Mouse (Mus musculus): Measurements from ENCODE around the gene Glb1l.

Glb1l gene

DNA sequence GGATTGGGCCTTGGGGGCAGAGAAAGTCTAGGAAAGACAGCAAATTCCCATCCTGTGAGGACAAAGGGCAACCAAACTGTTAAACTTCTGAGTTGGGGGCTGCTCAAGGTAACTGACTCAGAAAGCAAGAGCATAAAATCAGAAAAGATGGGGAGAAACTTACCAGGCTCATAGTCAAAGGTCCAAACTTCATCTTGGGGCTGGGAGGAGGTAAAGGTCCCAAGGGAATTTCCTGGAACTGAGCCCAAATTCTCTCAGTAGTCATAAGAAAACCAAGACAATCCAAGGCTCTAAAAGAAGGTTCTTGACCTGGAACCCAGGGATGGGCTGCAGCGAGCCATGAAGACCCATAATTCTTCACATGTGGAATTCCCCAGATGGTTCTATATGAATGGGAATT is 9.4 kb downstream of the Glb1l start:
- in situ Hi-C loops (cut with MboI) = no loop called here

DNA sequence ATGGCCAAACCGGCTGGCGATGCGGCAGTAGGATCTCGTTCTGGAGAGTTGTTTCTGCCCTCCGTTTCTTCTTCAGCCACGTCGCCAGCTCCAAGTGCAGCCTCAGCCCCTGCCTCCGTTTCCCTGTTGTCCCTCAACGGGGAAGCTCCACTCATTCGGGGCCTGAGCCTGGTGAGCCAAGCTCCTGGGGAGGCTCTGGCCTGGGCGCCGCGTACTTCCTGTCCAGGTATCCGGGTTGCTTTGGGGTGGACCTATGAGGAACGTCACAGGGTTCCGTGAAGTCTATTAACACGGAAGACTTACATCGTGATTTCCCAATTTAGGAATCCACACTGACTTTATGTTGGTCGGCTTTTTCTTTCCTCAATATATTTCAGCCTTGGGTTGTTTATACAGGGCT is 18.2 kb downstream of the Glb1l start:
- in situ Hi-C loops (cut with MboI) = no loop called here

DNA sequence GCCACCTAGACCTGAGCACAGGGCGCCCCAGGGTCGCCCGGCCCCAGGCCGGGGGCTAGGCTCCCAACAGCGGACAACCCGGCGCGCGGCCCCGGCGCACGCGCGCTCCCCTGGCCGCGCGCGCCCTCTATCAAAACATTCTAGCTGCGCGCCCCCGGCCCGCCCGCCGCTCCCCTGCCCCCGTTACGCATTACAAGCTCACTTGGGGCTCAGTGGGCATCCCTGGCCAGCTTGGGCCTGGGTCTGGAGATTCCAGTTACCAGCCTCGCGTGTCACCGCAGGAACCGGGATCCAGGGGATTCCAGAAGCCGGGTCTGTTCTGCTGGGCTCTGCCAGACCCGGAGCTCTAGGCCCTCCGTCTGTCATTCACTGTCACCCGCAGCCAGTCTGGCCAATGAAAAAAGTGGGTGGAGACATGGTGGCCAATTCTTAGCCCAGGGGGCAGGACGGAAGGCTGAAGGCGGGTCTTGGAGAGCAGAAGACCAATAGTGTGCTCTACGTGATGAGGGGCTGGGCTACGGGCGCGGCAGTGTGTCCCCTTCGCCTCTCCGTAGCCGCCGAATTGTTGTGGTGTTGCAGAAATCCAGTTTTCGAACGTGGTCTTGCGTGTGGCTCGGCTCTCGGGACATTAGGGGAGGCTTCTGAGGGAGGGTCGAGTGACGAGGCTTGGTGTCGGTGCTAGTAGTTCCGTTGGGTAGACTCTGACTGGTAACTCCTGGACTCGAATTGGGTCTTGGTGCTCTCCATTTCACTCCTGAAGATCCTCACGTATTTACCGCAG is 18.8 kb downstream of the Glb1l start, which contains the start of the genes Ankzf1 and Atg9a:
Ankzf1 (plus strand) TSS at position 530 of the 781 bp plus-strand sequence.
Atg9a (minus strand) TSS at position 575 of the 781 bp plus-strand sequence.
- in situ Hi-C loops (cut with MboI) = no loop called here

DNA sequence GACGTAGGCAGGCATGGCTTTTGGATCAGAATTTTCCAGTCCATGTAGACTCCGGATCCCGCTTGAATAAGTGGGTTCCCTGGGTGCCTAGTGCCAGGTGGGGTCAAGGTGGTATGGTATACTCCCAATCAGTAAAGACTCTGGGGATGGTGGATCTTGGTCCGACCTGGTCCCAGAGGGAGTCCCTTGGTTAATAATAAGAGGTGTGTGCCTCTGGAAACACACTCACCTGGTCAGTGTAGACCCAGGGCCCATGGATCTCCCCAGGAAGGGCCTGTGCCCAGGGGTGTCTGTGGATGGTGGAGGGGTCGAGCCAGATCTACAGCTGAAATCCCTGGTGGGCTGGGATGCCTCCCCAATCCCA is 19.4 kb downstream of the Glb1l start:
- in situ Hi-C loops (cut with MboI) = no loop called here

DNA sequence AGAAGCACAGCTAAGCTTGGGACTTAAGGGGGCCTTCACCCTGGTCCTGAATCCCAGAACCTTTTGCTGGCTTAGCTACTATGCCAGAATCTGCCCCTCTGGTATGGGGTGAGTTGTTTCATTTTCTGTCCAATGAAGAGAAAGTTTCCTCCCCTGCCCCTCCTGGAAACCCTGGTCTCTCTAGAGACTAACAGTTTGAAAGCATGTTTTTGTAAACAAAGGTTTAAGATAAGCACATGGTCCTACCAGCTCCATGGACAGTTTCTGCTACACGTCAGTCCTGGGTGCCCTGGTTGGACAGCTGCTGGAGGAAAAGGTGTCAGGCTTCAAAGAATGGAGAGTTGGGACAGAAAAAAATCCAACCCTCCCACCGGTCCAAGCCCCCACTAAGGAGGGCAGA is 20.0 kb downstream of the Glb1l start:
- in situ Hi-C loops (cut with MboI) = no loop called here

DNA sequence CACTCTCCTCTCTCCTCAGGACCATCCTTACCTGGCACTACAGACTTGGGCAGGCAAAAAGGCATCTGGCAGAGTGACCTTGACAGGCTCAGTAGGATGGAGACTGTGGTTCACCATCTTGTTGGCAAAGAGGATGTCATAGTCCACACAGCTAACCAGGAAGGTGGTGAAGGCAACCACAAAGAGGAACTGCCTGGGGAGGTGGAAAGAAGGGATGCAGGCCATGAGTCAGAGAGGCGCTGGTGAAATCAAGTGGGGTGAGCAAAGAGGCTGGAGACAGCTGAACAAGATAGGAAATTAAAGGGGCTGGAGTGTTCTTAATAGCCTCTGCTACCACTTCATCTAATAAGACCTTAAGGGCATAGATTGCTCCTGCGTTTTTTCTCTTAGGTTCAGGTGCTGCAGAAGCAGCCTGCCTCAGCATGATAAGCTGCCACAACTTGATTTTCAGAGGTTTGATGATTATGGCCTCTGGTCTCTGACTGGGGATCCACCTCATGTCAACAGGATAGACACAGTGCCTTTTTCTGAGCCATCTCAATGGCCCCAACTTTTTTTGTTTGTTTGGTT is 22.6 kb downstream of the Glb1l start:
- in situ Hi-C loops (cut with MboI) = no loop called here

DNA sequence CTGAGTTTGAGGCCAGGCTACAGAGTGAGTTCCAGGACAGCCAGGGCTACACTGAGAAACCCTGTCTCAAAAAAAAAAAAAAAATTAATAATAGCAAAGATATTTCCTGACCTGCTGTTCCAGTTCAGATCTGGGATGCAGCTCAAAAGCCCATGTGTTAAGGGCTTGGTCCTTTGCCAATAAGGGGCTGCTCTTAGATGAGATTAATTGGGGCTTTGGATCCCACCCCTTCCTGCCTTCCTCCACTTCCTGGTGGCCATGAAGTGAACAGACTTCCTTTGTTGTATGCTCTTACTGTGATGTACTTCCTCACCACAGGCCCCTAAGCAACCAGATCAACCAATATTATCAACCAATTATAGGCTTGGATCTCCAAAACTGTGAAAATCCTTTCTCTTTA is 23.5 kb downstream of the Glb1l start:
- in situ Hi-C loops (cut with MboI) = no loop called here

DNA sequence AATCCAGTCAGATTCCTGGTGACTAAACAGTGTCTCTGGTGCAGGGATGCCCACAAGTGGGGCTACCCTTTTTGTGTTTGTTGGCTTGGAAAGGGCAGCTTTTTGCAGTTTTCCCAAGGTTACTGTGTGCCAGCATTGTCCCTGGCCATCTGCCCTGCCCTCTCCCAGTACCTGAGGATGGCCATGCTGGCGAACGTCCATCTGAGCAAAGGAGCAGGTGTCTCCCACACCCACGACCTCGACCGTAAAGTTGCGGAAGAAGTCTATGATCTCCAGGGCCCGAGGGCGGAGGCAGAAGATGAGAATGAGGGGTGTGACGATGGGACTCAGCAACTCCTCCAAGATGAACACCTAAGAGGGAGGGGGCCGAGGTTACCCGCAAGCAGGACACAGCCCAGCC is 25.1 kb downstream of the Glb1l start:
- in situ Hi-C loops (cut with MboI) = no loop called here

DNA sequence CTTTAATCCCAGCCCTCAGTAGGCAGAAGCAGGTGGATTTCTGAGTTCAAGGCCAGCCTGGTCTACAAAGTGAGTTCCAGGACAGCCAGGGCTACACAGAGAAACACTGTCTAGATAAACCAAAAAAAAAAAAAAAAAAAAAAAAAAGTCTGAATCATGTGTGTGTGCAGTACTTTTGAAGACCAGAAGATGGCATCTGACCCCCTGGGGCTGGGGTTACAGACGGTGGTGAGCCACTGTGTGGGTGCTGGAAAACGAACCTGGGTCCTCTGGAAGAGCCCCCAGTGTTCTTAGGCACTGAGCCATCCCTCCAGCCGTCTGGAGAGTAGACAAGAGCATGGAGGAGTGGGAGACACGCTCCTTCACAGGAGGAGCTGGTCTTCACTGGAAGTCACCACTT is 28.5 kb downstream of the Glb1l start:
- in situ Hi-C loops (cut with MboI) = no loop called here

DNA sequence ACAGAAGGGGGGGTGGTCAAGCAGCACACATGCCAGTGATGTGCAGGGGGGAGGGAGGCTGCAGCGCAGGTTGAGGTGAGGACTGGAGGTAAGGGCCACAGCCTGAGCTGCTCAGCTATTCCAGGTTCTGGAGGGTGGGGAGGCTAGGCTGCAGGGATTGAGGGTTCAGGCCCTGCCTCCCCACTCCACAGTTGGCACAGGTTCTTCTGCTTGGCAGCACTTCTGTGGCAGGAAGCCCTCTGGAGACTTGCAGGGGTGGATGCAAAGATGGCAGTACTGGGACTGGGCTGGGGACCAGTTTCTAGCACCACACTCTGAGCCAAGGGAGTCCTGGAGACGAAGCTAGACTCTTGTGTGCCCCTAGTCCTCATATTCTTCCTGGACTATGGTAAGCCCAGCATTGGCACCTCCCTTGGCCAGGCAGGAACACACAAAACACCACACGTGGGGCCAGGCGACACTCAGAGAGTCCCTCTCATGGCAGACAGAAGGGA is 29.2 kb downstream of the Glb1l start:
- in situ Hi-C loops (cut with MboI) = no loop called here

DNA sequence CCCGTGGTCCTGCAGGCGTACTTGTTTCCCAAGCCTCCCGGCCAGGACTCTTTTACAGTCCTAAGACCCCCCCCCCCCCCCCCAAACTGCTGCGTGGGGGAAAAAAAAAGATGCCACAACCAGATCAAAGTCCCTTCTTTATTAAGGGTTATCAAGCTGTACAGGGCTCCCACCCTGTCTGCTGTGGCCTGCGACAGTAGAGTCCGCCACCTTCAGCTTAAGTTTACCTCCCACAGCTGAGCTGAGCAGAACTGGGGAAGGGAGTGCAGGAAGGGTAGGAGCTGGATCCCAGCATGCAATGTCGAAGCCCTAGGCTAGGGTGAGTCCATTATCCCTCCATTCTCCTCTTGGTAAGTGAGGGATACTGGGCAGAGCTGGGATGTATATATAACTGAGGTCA is 29.9 kb downstream of the Glb1l start:
- in situ Hi-C loops (cut with MboI) = no loop called here

DNA sequence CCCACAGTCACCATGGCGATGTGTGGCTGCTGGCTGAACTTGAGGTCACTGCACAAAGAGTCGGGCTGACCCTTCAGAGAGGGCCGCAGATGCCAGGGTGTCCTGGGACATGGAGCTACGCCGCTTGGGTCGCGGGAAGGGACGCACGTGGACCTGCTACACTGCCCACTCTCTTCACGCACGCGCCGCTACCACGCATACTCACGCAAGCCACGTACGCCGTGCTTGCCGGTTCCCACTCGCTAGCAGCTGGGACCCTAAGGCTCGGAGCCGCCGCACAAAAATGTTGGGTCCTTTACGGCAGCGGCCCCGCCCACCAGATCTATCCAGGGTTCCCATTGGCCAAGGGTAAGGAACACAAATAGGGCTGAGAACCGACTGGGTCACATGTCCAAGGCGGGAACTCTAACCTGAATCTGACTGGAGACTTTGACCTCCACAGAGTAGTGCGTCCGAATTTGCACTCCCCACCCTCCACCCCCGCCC is 30.5 kb downstream of the Glb1l start, which contains the start of gene Abcb6:
Abcb6 (minus strand) TSS at position 288 of the 486 bp plus-strand sequence.
- in situ Hi-C loops (cut with MboI) = no loop called here

DNA sequence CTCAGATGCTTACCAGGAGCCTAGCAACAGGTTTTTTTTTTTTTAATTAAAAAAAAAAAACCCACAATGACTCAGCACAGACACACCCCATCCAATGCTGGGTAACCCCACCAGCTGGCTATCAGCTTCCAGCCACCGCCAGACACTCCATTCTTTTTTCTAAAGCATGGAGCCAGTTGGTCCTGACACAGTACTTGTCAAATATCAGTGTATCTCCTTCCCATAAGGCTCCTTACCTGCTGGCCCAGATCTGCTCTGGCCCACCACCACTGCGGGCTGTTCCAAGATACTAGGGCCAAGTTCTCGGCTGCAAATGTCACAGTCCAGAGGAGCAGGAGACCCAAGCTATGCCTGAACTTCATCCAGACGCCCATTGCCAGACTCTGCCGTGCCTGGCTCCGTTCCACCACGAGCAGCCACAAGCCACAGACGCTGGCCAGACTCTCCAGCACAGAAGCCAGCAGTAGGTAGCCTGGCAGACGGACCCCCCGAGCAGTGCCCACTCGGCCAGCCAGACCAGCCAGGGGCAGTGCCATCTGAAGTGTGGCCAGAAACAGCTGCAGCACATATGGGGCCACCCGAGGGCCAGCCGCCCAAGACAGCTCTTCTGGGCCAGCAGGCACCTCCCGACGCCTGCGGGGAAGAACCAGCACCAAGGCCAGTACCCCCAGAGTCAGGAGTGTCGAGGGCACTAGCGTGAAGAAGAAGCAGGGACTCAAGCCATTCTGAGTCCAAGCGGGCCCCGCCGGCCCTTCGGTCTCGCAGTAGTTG is 31.1 kb downstream of the Glb1l start:
- in situ Hi-C loops (cut with MboI) = no loop called here

DNA sequence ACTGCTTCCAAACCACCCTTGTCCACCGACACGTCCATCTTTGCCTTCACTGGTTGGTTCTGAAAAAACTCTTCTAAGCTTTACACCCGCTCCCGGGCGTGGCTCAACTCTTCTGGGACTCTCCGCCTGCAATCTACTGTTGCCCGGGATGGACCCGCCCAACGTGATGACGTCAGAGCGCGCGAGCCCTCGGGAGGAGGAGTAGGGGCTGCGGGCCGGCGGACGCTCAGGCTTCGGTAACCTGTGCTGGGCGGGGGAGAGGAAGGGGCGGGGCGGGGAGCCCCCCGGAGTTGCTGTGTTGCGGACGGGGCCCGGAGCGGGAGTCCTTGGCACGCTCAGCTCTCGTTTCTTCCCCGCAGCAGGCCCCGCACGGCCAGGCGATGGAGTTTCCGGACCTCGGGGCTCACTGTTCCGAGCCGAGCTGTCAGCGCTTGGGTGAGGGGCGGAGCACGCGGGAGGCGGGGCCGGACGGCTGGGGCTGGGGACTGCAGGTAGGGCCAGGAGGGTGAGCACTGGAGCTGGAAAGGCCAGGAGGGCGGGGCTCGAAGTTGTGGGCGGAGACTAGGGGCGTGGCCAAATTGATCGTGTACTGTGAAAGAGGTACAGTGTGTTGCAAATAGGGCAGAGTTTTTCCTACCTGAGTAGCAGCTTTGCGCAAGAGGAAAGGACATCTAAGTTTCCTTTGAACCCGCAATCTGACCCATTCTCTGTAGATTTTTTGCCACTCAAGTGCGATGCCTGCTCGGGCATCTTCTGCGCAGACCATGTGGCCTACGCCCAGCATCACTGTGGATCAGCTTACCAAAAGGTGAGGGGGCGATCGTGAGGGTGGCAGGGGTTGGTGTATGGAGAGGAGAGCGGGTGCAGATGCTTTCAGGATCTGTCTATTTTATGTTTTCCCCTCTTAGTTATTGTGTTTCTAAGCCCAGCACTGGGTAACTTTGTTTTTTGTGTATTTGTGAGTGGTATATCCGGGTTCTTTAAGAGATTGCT is 41.8 kb downstream of the Glb1l start, which contains the start of gene Zfand2b:
Zfand2b (plus strand) TSS at position 175 of the 993 bp plus-strand sequence.
- in situ Hi-C loops (cut with MboI) = no loop called here

DNA sequence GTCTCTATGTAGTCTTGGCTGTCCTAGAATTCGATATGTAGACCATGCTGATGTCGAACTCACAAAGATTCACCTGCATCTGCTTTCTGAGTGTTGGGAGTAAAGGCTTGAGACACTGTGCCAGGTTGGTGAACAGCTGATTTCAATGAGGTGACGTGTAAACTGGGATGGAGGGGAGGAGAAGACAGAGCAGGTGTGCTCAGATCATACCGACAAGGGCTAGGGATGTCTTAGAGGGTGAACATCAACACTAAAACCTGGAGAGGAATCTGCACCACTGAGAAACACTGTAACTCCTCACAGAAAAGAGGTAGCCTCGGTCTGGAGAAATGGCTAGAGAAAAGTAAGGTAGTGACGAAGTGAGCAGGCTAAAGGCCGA is 42.5 kb downstream of the Glb1l start:
- in situ Hi-C loops (cut with MboI) = no loop called here

DNA sequence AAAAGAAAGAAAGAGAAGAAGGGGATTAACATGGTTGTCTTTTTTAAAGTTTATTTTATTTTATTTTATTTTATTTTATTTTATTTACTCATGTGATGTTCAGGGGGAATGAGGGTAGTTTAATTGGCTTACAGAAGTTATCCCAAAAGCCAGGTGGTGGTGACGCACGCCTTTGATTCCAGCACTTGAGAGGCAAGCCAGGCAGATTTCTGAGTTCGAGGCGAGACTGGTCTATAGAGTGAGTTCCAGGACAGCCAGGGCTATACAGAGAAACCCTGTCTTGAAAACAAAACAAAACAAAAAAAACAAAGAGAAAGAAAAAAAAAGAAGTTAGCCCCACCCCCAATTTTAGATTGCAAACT is 50.4 kb downstream of the Glb1l start:
- in situ Hi-C loops (cut with MboI) = no loop called here

DNA sequence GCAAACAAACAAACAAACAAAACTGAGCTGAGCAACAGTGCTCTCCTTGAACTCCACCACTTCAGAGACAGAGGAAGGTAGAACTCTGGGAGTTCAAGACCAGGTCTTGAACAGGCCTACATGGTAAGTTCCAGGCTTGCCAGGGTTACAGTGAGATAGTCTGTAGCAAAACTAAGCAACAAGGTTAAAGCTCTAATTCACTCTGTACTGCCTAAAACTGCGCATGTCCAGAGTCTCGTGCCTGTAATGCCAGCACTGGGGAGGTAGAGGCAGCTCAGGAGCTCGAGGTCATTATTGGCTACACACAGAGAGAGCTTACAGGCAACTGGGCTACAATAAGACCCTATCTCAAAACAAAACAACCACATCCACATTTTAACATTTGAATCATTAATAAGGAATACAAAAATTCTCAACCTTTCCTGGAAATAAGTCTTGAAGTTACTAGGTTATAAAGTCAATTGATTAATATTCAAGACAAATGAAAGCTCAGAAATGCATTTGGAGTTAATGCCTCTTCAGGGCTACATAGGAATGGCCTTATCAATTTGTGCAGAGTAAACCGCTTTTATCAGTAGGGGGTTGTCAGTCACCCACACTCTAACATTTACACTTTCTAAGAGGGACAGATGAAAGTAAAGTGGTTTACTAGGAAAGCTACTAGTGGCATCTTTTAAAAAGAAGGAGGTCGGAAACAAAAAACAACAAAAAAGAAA is 50.9 kb downstream of the Glb1l start:
- in situ Hi-C loops (cut with MboI) = no loop called here

DNA sequence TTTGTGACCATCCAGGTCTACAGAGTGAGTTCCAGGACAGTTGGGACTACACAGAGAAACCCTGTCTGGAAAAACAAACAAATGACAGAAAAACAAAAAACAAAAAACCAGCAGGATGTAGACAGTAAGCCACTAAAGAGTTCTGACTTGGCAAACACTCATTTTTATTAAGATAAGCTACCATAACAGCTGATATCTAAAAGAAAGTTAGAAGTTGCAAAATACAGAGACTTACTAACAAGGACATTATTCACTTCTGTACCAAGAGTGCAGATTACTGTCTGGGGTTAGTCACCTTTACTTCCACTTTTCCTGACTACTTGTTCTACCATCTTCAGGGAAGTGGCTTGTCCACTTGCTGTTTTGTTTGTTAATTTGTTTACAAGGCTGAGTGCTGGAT is 51.6 kb downstream of the Glb1l start:
- in situ Hi-C loops (cut with MboI) = no loop called here

DNA sequence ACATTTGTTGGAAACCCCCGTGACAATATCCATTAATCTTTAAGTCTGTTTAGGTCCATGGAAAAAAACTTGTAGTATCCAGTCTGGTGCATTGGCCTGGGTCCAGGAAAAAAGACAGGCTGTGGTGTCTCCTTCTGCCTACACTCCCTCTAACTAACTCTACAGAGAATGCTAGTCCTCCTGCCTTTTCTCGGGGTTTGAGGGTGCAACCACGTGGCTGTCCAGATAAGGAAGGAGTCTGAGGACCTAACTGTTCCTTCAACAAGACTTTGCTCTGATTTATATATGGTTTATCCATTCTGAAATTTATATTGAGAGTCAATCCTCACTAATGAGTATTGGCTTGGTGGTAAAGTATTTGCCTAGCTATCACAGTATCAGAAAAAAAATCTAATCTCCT is 54.8 kb downstream of the Glb1l start:
- in situ Hi-C loops (cut with MboI) = no loop called here

DNA sequence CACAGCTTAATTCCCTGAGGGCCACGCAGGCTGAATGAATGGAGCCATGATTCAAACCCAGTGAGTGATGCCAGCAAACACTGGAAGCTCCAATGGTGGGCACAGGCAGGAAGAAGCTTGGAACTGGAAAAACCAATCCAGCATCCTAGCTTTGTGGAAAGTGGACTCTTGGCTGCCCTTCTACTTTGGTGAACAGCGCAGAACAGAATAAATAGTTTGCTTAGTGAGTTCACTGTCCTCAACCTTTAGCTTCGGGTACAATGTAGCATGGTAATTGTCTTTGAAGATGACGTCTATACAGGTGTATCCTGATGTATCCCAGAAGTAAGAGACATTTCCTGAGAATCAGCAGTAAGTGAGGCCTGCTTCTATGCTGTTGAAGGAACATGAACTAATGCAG is 61.9 kb downstream of the Glb1l start:
- in situ Hi-C loops (cut with MboI) = no loop called here
